Mouse (Mus musculus): Measurements from ENCODE around the gene Pitpnm3. TPM values are rescaled to one million over a fixed set of nuclear protein-coding genes. Genes with fewer than 3 reads are reported as not detected.

Pitpnm3 gene
- polyA plus RNA-seq, 1 experiment from 2014 or later = 0.01 TPM

- Histone ChIP-seq H3K27ac (ENCODE audit: low read length) (no peak within 1 kb of the TSS; the same call in 1 of the 2 replicates), H3K4me1 (ENCODE audit: control insufficient read depth, low read depth, low read length) (peaks cover 14% of the 10 kb centered on the region), H3K9me3 (replicated peaks; ENCODE audit: control insufficient read depth, low read length) (no peaks in the 10 kb centered on the region), H3K27me3 (ENCODE audit: control insufficient read depth, insufficient read depth, low read depth, low read length) (no peaks in the 10 kb centered on the region), H3K9ac (ENCODE audit: low read depth, low read length) (peak within 1 kb of the TSS; percentile 40; the same call in 1 of the 2 replicates), H3K36me3 (ENCODE audit: control insufficient read depth, insufficient read depth) (no peaks in the 10 kb centered on the region), H3K4me3 (ENCODE audit: low read depth, low read length) (peak within 1 kb of the TSS; percentile 59), H3K4me2 (ENCODE audit: low read depth, low read length) (peak within 1 kb of the TSS; percentile 74)
- WGBS (ENCODE audit: insufficient replicate concordance) = under 1% methylated on average over 52 of the region's 52 CpGs
- ATAC-seq (ENCODE audit: low read depth) = peak; percentile 79
Observed at GRCm38 (mm10) chr11:72041768-72042607, 93.6 kb downstream of the Pitpnm3 start, which contains the start of gene Pimreg. Pimreg (plus strand) TSS chr11:72042032.

GRCm38 (mm10) chr11:72041290-72041767 lies 94.2 kb downstream of the Pitpnm3 start:
- Histone ChIP-seq H3K36me3 (ENCODE audit: control insufficient read depth, insufficient read depth) (no peaks in the 10 kb centered on the region), H3K9ac (ENCODE audit: low read depth, low read length) (no peak overlapping the region), H3K4me1 (ENCODE audit: control insufficient read depth, low read depth, low read length) (peaks cover 14% of the 10 kb centered on the region), H3K9me3 (replicated peaks; ENCODE audit: control insufficient read depth, low read length) (no peaks in the 10 kb centered on the region), H3K4me3 (ENCODE audit: low read depth, low read length) (peak overlapping the region; percentile 59), H3K27me3 (ENCODE audit: control insufficient read depth, insufficient read depth, low read depth, low read length) (no peaks in the 10 kb centered on the region), H3K27ac (ENCODE audit: low read length) (no peak overlapping the region), H3K4me2 (ENCODE audit: low read depth, low read length) (peak overlapping the region; percentile 74)
- ATAC-seq (ENCODE audit: low read depth) = no peak
- 3% methylated on average over 6 of the region's 6 CpGs for whole genome bisulfite sequencing (ENCODE audit: insufficient replicate concordance)

- no peak for ATAC-seq (ENCODE audit: low read depth)
- Histone ChIP-seq H3K9ac (ENCODE audit: low read depth, low read length) (no peak overlapping the region), H3K27me3 (ENCODE audit: control insufficient read depth, insufficient read depth, low read depth, low read length) (no peaks in the 10 kb centered on the region), H3K4me1 (ENCODE audit: control insufficient read depth, low read depth, low read length) (peaks cover 14% of the 10 kb centered on the region), H3K36me3 (ENCODE audit: control insufficient read depth, insufficient read depth) (no peaks in the 10 kb centered on the region), H3K4me3 (ENCODE audit: low read depth, low read length) (no peak overlapping the region), H3K4me2 (ENCODE audit: low read depth, low read length) (no peak overlapping the region), H3K27ac (ENCODE audit: low read length) (no peak overlapping the region), H3K9me3 (replicated peaks; ENCODE audit: control insufficient read depth, low read length) (no peaks in the 10 kb centered on the region)
- WGBS (ENCODE audit: insufficient replicate concordance) = 50% methylated on average over 16 of the region's 16 CpGs
Observed at GRCm38 (mm10) chr11:72039599-72040386, 95.8 kb downstream of the Pitpnm3 start.

GRCm38 (mm10) chr11:72037996-72038395 lies 97.6 kb downstream of the Pitpnm3 start:
- H3K4me1 ChIP-seq (ENCODE audit: control insufficient read depth, low read depth, low read length) = peaks cover 13% of the 10 kb centered on the region
- H3K9ac ChIP-seq (ENCODE audit: low read depth, low read length) = no peak overlapping the region
- no peaks in the 10 kb centered on the region for H3K27me3 ChIP-seq (ENCODE audit: control insufficient read depth, insufficient read depth, low read depth, low read length)
- H3K9me3 ChIP-seq (replicated peaks; ENCODE audit: control insufficient read depth, low read length) = no peaks in the 10 kb centered on the region
- no peak overlapping the region for H3K4me2 ChIP-seq (ENCODE audit: low read depth, low read length)
- no peak for ATAC-seq (ENCODE audit: low read depth)
- WGBS (ENCODE audit: insufficient replicate concordance) = 0% methylated on average over 4 of the region's 4 CpGs
- H3K4me3 ChIP-seq (ENCODE audit: low read depth, low read length) = no peak overlapping the region
- H3K36me3 ChIP-seq (ENCODE audit: control insufficient read depth, insufficient read depth) = no peaks in the 10 kb centered on the region
- no peak overlapping the region for H3K27ac ChIP-seq (ENCODE audit: low read length)

DNA sequence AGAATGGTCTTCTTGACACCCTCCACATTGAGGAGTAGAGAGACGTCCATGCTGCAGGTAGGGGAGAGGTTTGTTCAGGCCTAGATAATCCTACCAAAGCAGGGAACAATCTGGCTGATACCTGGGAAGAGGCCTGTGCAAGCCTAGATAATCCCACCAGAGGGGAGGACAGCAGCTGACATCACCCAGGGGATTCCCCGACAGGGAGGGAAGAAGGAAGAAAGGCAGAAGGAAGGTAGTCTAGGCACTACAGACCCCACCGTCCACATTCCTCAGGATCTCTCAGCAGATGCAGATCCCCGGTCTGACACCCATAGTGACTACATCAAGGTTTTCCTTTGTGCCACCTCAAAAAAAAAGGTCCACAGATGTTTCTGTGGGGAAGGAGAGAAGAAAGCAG lies 98.2 kb downstream of the Pitpnm3 start, which contains the start of gene Aipl1:
Gene Aipl1 (minus strand): TSS at position 101 of the 400 bp plus-strand sequence.
- no peaks in the 10 kb centered on the region for H3K27me3 ChIP-seq (ENCODE audit: control insufficient read depth, insufficient read depth, low read depth, low read length)
- H3K4me1 ChIP-seq (ENCODE audit: control insufficient read depth, low read depth, low read length) = peaks cover 10% of the 10 kb centered on the region
- 38% methylated on average over 4 of the region's 4 CpGs for WGBS (ENCODE audit: insufficient replicate concordance)
- H3K27ac ChIP-seq (ENCODE audit: low read length) = no peak within 1 kb of the TSS
- no peak within 1 kb of the TSS for H3K9ac ChIP-seq (ENCODE audit: low read depth, low read length)
- no peaks in the 10 kb centered on the region for H3K9me3 ChIP-seq (replicated peaks; ENCODE audit: control insufficient read depth, low read length)
- no peak within 1 kb of the TSS for H3K4me3 ChIP-seq (ENCODE audit: low read depth, low read length)
- no peak for ATAC-seq (ENCODE audit: low read depth)
- no peaks in the 10 kb centered on the region for H3K36me3 ChIP-seq (ENCODE audit: control insufficient read depth, insufficient read depth)
- no peak within 1 kb of the TSS for H3K4me2 ChIP-seq (ENCODE audit: low read depth, low read length)

GRCm38 (mm10) chr11:72032589-72032988 lies 103.0 kb downstream of the Pitpnm3 start:
- no peaks in the 10 kb centered on the region for H3K9me3 ChIP-seq (replicated peaks; ENCODE audit: control insufficient read depth, low read length)
- H3K27ac ChIP-seq (ENCODE audit: low read length) = no peak overlapping the region
- H3K36me3 ChIP-seq (ENCODE audit: control insufficient read depth, insufficient read depth) = no peaks in the 10 kb centered on the region
- 66% methylated on average over 3 of the region's 3 CpGs for WGBS (ENCODE audit: insufficient replicate concordance)
- no peak overlapping the region for H3K9ac ChIP-seq (ENCODE audit: low read depth, low read length)
- ATAC-seq (ENCODE audit: low read depth) = no peak
- H3K4me1 ChIP-seq (ENCODE audit: control insufficient read depth, low read depth, low read length) = no peaks in the 10 kb centered on the region; the same call in 1 of the 2 replicates
- H3K4me2 ChIP-seq (ENCODE audit: low read depth, low read length) = no peak overlapping the region
- no peak overlapping the region for H3K4me3 ChIP-seq (ENCODE audit: low read depth, low read length)
- H3K27me3 ChIP-seq (ENCODE audit: control insufficient read depth, insufficient read depth, low read depth, low read length) = peaks cover 3% of the 10 kb centered on the region; the same call in 1 of the 2 replicates

- no peak overlapping the region for H3K9ac ChIP-seq (ENCODE audit: low read depth, low read length)
- no peak overlapping the region for H3K27ac ChIP-seq (ENCODE audit: low read length)
- H3K9me3 ChIP-seq (replicated peaks; ENCODE audit: control insufficient read depth, low read length) = no peaks in the 10 kb centered on the region
- H3K4me2 ChIP-seq (ENCODE audit: low read depth, low read length) = no peak overlapping the region
- WGBS (ENCODE audit: insufficient replicate concordance) = 63% methylated on average over 4 of the region's 4 CpGs
- ATAC-seq (ENCODE audit: low read depth) = no peak
- peaks cover 3% of the 10 kb centered on the region; the same call in 1 of the 2 replicates for H3K27me3 ChIP-seq (ENCODE audit: control insufficient read depth, insufficient read depth, low read depth, low read length)
- no peak overlapping the region for H3K4me3 ChIP-seq (ENCODE audit: low read depth, low read length)
- H3K36me3 ChIP-seq (ENCODE audit: control insufficient read depth, insufficient read depth) = no peaks in the 10 kb centered on the region
- no peaks in the 10 kb centered on the region; the same call in 1 of the 2 replicates for H3K4me1 ChIP-seq (ENCODE audit: control insufficient read depth, low read depth, low read length)
Observed at GRCm38 (mm10) chr11:72032091-72032490, 103.5 kb downstream of the Pitpnm3 start.

DNA sequence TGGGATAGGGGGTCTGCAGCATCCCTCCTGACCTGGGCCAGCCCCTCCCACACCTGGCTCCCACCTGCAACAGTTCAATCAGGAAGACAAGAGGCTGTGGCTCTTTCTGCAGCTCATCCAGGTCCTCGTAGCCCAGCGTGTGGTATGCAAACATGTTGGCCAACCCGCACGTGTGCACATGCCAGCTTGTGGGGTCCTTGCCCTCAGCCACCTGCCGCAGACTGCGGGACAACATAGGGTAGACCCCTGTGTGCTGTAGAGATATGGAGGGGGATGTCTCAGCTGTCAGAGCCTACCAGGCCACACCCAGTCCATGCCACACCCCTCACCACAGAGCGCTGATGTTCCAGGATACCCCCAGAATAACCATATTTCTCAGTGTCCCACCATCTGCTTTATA lies 104.2 kb downstream of the Pitpnm3 start:
- no peak overlapping the region for H3K9ac ChIP-seq (ENCODE audit: low read depth, low read length)
- no peak overlapping the region for H3K27ac ChIP-seq (ENCODE audit: low read length)
- 56% methylated on average over 7 of the region's 7 CpGs for WGBS (ENCODE audit: insufficient replicate concordance)
- H3K9me3 ChIP-seq (replicated peaks; ENCODE audit: control insufficient read depth, low read length) = no peaks in the 10 kb centered on the region
- H3K4me2 ChIP-seq (ENCODE audit: low read depth, low read length) = no peak overlapping the region
- peaks cover 3% of the 10 kb centered on the region; the same call in 1 of the 2 replicates for H3K27me3 ChIP-seq (ENCODE audit: control insufficient read depth, insufficient read depth, low read depth, low read length)
- no peaks in the 10 kb centered on the region for H3K36me3 ChIP-seq (ENCODE audit: control insufficient read depth, insufficient read depth)
- no peaks in the 10 kb centered on the region; the same call in 1 of the 2 replicates for H3K4me1 ChIP-seq (ENCODE audit: control insufficient read depth, low read depth, low read length)
- ATAC-seq (ENCODE audit: low read depth) = no peak
- no peak overlapping the region for H3K4me3 ChIP-seq (ENCODE audit: low read depth, low read length)
